Mouse (Mus musculus) hindbrain, embryonic 11.5 days (tissue): ENCODE measurements around the gene Arl6. TPM values are rescaled to one million over a fixed set of nuclear protein-coding genes. Genes with fewer than 3 reads are reported as not detected.

Experiments used
- ATAC-seq: fragments of 200-750 bp; cut with Nextera tagmentation; 2 replicates; pipeline ENCODE4 v1.8.0; 2017; ENCODE audit warnings: mild to moderate bottlenecking, moderate TSS enrichment, moderate library complexity; ENCODE audit not compliant: low FRiP score
- DNase-seq: peaks from one replicate; pipeline ENCODE4 v3.0.0-alpha.2; 2015; ENCODE audit warnings: low spot score
- H3K27ac ChIP-seq: fragments of 300-500 bp; sonication (generic); 2 replicates; pipeline ENCODE4 v1.5.1; 2014; ENCODE audit warnings: mild to moderate bottlenecking, low read depth, low read length
- H3K27me3 ChIP-seq: fragments of 300-500 bp; sonication (generic); 2 replicates; pipeline ENCODE4 v1.6.1; 2014; ENCODE audit warnings: mild to moderate bottlenecking, low read length, moderate library complexity, mixed read lengths; ENCODE audit not compliant: control insufficient read depth, insufficient read depth
- H3K36me3 ChIP-seq: fragments of 300-500 bp; sonication (generic); 2 replicates; pipeline ENCODE4 v1.6.1; 2014; ENCODE audit warnings: mild to moderate bottlenecking, low read length, moderate library complexity, mixed read lengths; ENCODE audit not compliant: control insufficient read depth, insufficient read depth
- H3K4me1 ChIP-seq: fragments of 300-500 bp; sonication (generic); replicated peaks from 2 replicates; pipeline ENCODE4 v1.6.1; 2014; ENCODE audit warnings: low read length, mixed read lengths; ENCODE audit not compliant: control insufficient read depth, insufficient read depth
- H3K4me2 ChIP-seq: fragments of 300-500 bp; sonication (generic); replicated peaks from 2 replicates; pipeline ENCODE4 v1.6.1; 2014; ENCODE audit warnings: mild to moderate bottlenecking, low read depth, low read length
- H3K4me3 ChIP-seq: fragments of 300-500 bp; sonication (generic); 2 replicates; pipeline ENCODE4 v1.5.1; 2014; ENCODE audit warnings: low read depth, low read length
- H3K9ac ChIP-seq: fragments of 300-500 bp; sonication (generic); 2 replicates; pipeline ENCODE4 v1.6.1; 2014; ENCODE audit warnings: low read depth, low read length
- H3K9me3 ChIP-seq: fragments of 300-500 bp; sonication (generic); 2 replicates; pipeline ENCODE4 v1.6.1; 2016; ENCODE audit warnings: low read length; ENCODE audit not compliant: control insufficient read depth
- WGBS: fragments of 180-500 bp; shearing (Covaris S2); extraction: QIAGEN DNeasy Blood & Tissue Kit; methylation state at CpG from one replicate; pipeline ENCODE4 v1.1.7; 2014; 5-methylcytosine and 5-hydroxymethylcytosine counted together
- polyA plus RNA-seq: library from polyadenylated mRNA; unstranded; fragments of >200 nt; fragmentation: Nextera tagmentation; extraction: Ambion mirVana; gene quantifications from 2 replicates; pipeline ENCODE4 v1.2.1, GENCODE M21; 2014

The Arl6 gene
- polyA plus RNA-seq, 1 experiment from 2014 or later, result 60.6 TPM

GRCm38 (mm10) chr16:59573961-59574360, 65.2 kb downstream of the Arl6 start:
- no peak for DNase-seq

DNA sequence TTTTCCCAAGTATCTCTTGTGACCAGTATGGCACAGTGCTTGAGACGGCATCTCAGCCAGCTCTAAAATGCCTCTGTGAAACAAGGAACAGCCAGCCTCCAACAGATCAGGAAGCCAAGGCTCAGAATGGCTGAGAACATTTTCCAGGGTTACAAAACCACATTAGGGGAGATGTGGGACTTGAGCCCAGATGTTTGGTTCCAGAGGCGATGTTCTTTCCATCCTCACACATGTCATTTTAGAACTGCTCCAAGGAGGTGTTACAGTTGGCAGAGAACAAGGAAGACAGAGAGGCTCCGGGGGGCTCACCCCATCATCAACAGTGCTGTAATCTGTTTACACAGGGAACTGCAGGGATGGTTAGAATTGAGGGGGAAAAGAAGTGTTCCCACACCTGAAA, 66.5 kb downstream of the Arl6 start:
- Histone ChIP-seq H3K9ac (no peak overlapping the region), H3K4me2 (no peak overlapping the region), H3K4me1 (no peaks in the 10 kb centered on the region), H3K27me3 (no peaks in the 10 kb centered on the region), H3K4me3 (no peak overlapping the region), H3K27ac (no peak overlapping the region), H3K9me3 (no peaks in the 10 kb centered on the region), H3K36me3 (no peaks in the 10 kb centered on the region)
- WGBS, result 88% methylated on average over 3 of the region's 3 CpGs
- DNase-seq, result no peak
- no peak for ATAC-seq

More at GRCm38 (mm10) chr16:59573961-59574360, 65.2 kb downstream of the Arl6 start:
- no peaks in the 10 kb centered on the region for H3K4me1 ChIP-seq
- no peak overlapping the region for H3K27ac ChIP-seq
- no peak for ATAC-seq
- no peak overlapping the region for H3K9ac ChIP-seq
- H3K36me3 ChIP-seq, result no peaks in the 10 kb centered on the region
- no peak overlapping the region for H3K4me3 ChIP-seq
- H3K27me3 ChIP-seq, result no peaks in the 10 kb centered on the region
- no peaks in the 10 kb centered on the region for H3K9me3 ChIP-seq
- no peak overlapping the region for H3K4me2 ChIP-seq
- 72% methylated on average over 11 of the region's 11 CpGs for WGBS

DNA sequence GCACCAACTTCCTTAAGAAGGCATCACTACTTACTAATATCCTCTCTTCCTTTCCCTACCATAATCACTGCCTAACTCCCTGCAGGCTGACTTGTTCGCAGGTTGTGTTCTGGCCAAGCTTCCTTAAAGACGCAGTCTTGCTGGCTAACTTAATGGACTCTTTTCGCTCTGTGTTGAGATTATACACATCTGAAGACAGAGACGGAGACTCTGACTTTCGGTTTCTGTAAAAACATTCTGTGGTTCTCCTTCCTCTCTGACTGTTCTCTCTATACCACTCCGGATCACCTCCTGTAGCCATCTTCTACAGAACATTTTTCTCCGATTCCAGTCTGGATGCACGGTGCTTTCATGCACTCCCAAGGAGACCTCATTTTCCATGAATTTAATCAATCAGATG, 68.4 kb downstream of the Arl6 start:
- Histone ChIP-seq H3K4me2 (no peak overlapping the region), H3K9me3 (no peaks in the 10 kb centered on the region), H3K4me3 (no peak overlapping the region), H3K9ac (no peak overlapping the region), H3K36me3 (no peaks in the 10 kb centered on the region), H3K4me1 (no peaks in the 10 kb centered on the region), H3K27ac (no peak overlapping the region), H3K27me3 (no peaks in the 10 kb centered on the region)
- ATAC-seq (no peak), DNase-seq (no peak)
- 94% methylated on average over 8 of the region's 8 CpGs for WGBS

GRCm38 (mm10) chr16:59569837-59570236, 69.4 kb downstream of the Arl6 start:
- Histone ChIP-seq H3K4me1 (no peaks in the 10 kb centered on the region), H3K4me2 (no peak overlapping the region), H3K27me3 (no peaks in the 10 kb centered on the region), H3K4me3 (no peak overlapping the region), H3K9ac (no peak overlapping the region), H3K36me3 (no peaks in the 10 kb centered on the region), H3K9me3 (no peaks in the 10 kb centered on the region), H3K27ac (no peak overlapping the region)
- ATAC-seq (no peak), DNase-seq (no peak)
- 87% methylated on average over 8 of the region's 8 CpGs for WGBS

DNA sequence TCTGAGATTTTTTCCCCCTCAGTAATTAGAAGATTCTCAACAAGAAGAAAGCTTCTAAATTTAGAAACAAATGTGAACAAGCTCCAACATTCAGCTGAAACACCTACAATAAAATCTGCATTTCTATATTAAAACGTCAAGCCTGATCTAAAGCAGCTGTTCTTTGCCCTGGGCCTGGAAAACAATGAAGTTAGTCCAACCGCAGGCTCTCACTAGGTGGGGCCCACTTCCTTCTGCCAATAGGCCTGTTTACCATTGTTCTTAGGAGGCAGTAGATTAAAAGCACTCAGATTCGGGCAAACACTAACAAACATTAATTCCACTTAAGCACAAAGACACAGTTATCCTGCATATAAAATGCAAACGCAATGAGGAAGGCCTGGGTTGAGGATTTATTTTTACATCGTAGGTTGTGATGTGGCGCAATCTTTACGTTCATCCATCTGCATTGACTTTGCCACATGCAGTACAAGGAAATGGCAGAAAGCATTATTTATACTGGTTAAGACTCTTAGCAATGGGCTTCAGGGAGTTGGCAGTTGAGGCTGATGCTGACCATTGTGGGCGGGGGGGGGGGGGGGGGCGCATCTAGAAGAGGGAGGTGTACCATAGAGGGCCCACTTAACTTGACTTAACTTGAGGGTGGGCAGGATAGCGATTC, 71.3 kb downstream of the Arl6 start:
- H3K4me2 ChIP-seq, result no peak overlapping the region
- no peak overlapping the region for H3K27ac ChIP-seq
- H3K4me3 ChIP-seq, result no peak overlapping the region
- DNase-seq (no peak), ATAC-seq (no peak)
- H3K36me3 ChIP-seq, result no peaks in the 10 kb centered on the region
- WGBS, result 71% methylated on average over 8 of the region's 10 CpGs
- H3K9me3 ChIP-seq, result no peaks in the 10 kb centered on the region
- no peak overlapping the region for H3K9ac ChIP-seq
- no peaks in the 10 kb centered on the region for H3K4me1 ChIP-seq
- no peaks in the 10 kb centered on the region for H3K27me3 ChIP-seq

GRCm38 (mm10) chr16:59566437-59566836, 72.8 kb downstream of the Arl6 start:
- Histone ChIP-seq H3K9ac (no peak overlapping the region), H3K4me3 (no peak overlapping the region), H3K9me3 (no peaks in the 10 kb centered on the region), H3K4me2 (no peak overlapping the region), H3K36me3 (no peaks in the 10 kb centered on the region), H3K27me3 (no peaks in the 10 kb centered on the region), H3K4me1 (no peaks in the 10 kb centered on the region), H3K27ac (no peak overlapping the region)
- ATAC-seq, result no peak
- DNase-seq, result no peak
- WGBS, result 93% methylated on average over 4 of the region's 4 CpGs

- Histone ChIP-seq H3K27me3 (no peaks in the 10 kb centered on the region), H3K4me3 (no peak overlapping the region), H3K9ac (no peak overlapping the region), H3K27ac (no peak overlapping the region), H3K4me1 (no peaks in the 10 kb centered on the region), H3K36me3 (no peaks in the 10 kb centered on the region), H3K9me3 (no peaks in the 10 kb centered on the region), H3K4me2 (no peak overlapping the region)
- no peak for ATAC-seq
- no peak for DNase-seq
- WGBS, result 61% methylated on average over 2 of the region's 2 CpGs
Measured at GRCm38 (mm10) chr16:59565631-59566030, 73.6 kb downstream of the Arl6 start.

DNA sequence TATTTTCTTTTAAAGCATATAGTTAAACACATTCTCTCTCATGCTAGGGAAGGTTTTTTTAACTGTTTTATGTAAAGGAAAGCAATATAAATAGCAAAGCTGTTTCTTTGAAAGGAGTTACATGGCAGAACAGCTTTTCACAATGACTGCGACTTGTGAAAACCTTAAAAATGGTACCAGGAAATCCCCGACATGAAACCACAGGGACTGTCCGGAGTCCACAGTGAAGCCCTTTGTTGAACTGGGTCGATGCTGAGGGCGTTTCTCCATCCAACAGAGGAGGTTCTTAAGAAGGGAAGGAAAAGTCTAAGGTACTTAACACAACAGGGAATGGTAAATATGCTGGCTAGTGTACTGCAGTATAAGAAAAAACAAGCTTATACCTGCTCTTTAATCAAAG, 75.2 kb downstream of the Arl6 start:
- no peak overlapping the region for H3K4me2 ChIP-seq
- H3K9me3 ChIP-seq, result no peaks in the 10 kb centered on the region
- H3K4me1 ChIP-seq, result no peaks in the 10 kb centered on the region
- no peak for DNase-seq
- H3K9ac ChIP-seq, result no peak overlapping the region
- H3K27ac ChIP-seq, result no peak overlapping the region
- no peaks in the 10 kb centered on the region for H3K36me3 ChIP-seq
- ATAC-seq, result no peak
- no peaks in the 10 kb centered on the region for H3K27me3 ChIP-seq
- no peak overlapping the region for H3K4me3 ChIP-seq
- WGBS, result 86% methylated on average over 5 of the region's 5 CpGs
